Mouse (Mus musculus): ENCODE measurements around the gene Cfap46.

- TF ChIP-seq POLR2A (IDR thresholded peaks at IDR 0.05; ENCODE audit: borderline replicate concordance, control insufficient read depth, low read depth, low read length) (no peak), CTCF (IDR thresholded peaks at IDR 0.05; ENCODE audit: control insufficient read depth, insufficient read depth, low read length) (no peak)
These were observed 28.2 kb upstream of the Cfap46 start for GRCm38 (mm10) chr7:139711821-139712220.
